Mouse (Mus musculus) layer of hippocampus, adult 11-12 months (tissue): Measurements from ENCODE around the gene Serpinb9g.
"Not testable (repeated sequence)": the region's sequence is repeated elsewhere in the genome, so short reads cannot be mapped to it uniquely, and the experiment has no call there.

ENCODE experiments used
- DNase-seq: peaks from one replicate; pipeline ENCODE4 v3.0.0; 2022; ENCODE audit warnings: low spot score

Serpinb9g gene

GRCm38 (mm10) chr13:33484490-33484889 lies at the start of gene Serpinb9g:
Serpinb9g (plus strand) TSS chr13:33484790.
- DNase-seq: not testable (repeated sequence)

GRCm38 (mm10) chr13:33483872-33484271 lies 718 bp upstream of the Serpinb9g start:
- DNase-seq: not testable (repeated sequence)

GRCm38 (mm10) chr13:33524629-33525028 lies 40.0 kb downstream of the Serpinb9g start:
- DNase-seq: no peak

- no peak for DNase-seq
These were observed 48.2 kb downstream of the Serpinb9g start for GRCm38 (mm10) chr13:33532814-33533213.
